Mouse (Mus musculus): Measurements from ENCODE around the gene Nrn1l.

DNA sequence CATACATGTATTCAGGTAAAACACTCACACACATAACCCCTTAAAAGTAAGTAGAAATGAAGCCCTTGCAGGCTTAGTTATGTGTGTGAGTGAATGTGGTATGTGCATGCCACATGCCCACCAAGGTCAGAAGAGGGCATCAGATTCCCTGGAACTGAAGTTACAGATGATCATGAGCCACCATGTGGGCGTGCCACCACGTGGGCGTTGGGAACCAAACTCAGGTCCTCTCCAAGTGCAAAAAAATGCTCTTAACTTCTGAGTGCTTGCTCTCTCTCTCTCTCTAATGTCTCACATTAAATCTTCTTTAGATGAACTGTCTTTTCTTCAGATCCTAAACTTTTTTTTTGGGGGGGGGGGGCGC is 44.9 kb downstream of the Nrn1l start, which contains the start of gene Psmb10:
- 0 out of 2 replicates have a peak, but pooled peaks have one; percentile 7 for TF ChIP-seq CTCF (IDR thresholded peaks at IDR 0.05; ENCODE audit: low read depth)
- TF ChIP-seq EP300 (IDR thresholded peaks at IDR 0.05; ENCODE audit: low read depth): no peak

Measured in liver, embryonic 14.5 days (tissue).